Mouse (Mus musculus) testis, adult 2 months (tissue): ENCODE data around the gene Trappc2l. TPM values are rescaled to one million over a fixed set of nuclear protein-coding genes. Genes with fewer than 3 reads are reported as not detected.

Experiments
- H3K27ac ChIP-seq: fragments of 200-500 bp; 2 replicates; pipeline ENCODE4 v1.5.1; 2012; ENCODE audit warnings: low read depth, low read length; ENCODE audit not compliant: control insufficient read depth, insufficient read depth
- H3K27me3 ChIP-seq: fragments of 200-500 bp; 2 replicates; pipeline ENCODE4 v1.6.1; 2012; ENCODE audit warnings: mild to moderate bottlenecking, low read length, moderate library complexity; ENCODE audit not compliant: control insufficient read depth, insufficient read depth
- H3K36me3 ChIP-seq: fragments of 200-500 bp; 2 replicates; pipeline ENCODE4 v1.6.1; 2012; ENCODE audit warnings: mild to moderate bottlenecking, low read length; ENCODE audit not compliant: control insufficient read depth, insufficient read depth
- H3K4me1 ChIP-seq: fragments of 200-500 bp; 2 replicates; pipeline ENCODE4 v1.6.1; 2012; ENCODE audit warnings: low read length; ENCODE audit not compliant: control insufficient read depth, insufficient read depth
- H3K4me3 ChIP-seq: fragments of 200-500 bp; 2 replicates; pipeline ENCODE4 v1.5.1; 2012; ENCODE audit warnings: low read depth, mild to moderate bottlenecking, low read length, moderate library complexity, mixed read lengths; ENCODE audit not compliant: control insufficient read depth
- CTCF ChIP-seq: fragments of 200-500 bp; IDR thresholded peaks from 2 replicates; pipeline ENCODE4 v1.5.1; 2012; ENCODE audit warnings: low read depth, mild to moderate bottlenecking, inconsistent platforms, low read length, moderate library complexity; ENCODE audit not compliant: control insufficient read depth, insufficient read depth, insufficient replicate concordance
- POLR2A ChIP-seq: fragments of 200-500 bp; IDR thresholded peaks from 2 replicates; pipeline ENCODE4 v1.6.1; 2012; ENCODE audit warnings: low read depth, mild to moderate bottlenecking, inconsistent platforms, low read length, moderate library complexity; ENCODE audit not compliant: control insufficient read depth
- polyA plus RNA-seq: library from polyadenylated mRNA; depleted of rRNA; stranded (reverse); fragments of >200 nt; gene quantifications from 2 replicates; pipeline ENCODE4 v1.2.3, GENCODE M21; 2012

The Trappc2l gene
- polyA plus RNA-seq, 1 experiment, result 100 TPM

- H3K27ac ChIP-seq, result no peak overlapping the region
- H3K27me3 ChIP-seq, result no peaks in the 10 kb centered on the region
- H3K36me3 ChIP-seq, result no peaks in the 10 kb centered on the region
- no peak for TF ChIP-seq POLR2A
- TF ChIP-seq CTCF, result no peak
- H3K4me3 ChIP-seq, result no peak overlapping the region
- no peaks in the 10 kb centered on the region; the same call in none of the 2 replicates for H3K4me1 ChIP-seq
Observed at GRCm38 (mm10) chr8:122648192-122648970, 36.9 kb downstream of the Trappc2l start.

GRCm38 (mm10) chr8:122651326-122651921, 40.0 kb downstream of the Trappc2l start:
- TF ChIP-seq POLR2A (no peak), CTCF (no peak)
- Histone ChIP-seq H3K36me3 (no peaks in the 10 kb centered on the region), H3K4me1 (peaks cover 8% of the 10 kb centered on the region), H3K27ac (no peak overlapping the region), H3K4me3 (no peak overlapping the region), H3K27me3 (no peaks in the 10 kb centered on the region)

DNA sequence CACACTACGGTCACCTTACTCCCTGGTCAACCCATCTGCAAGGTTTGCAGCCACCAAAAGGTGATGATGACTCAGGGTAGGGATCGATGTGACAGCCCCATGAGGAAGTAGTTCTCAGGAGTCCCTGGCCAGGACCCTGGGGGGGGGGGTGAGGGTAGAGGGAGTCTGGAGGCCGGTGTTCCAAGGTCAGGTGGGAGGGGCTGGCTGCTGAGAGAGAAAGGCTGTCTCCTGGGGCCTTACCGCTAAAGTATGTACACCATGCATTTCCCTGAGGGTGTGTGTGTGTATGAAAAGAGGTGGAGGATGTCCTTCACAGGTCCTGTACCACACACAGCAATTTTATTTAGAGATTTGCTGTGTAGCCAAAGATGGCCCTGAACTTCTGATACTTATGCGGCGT, 41.2 kb downstream of the Trappc2l start:
- Histone ChIP-seq H3K27ac (no peak overlapping the region), H3K36me3 (no peaks in the 10 kb centered on the region), H3K4me1 (peaks cover 8% of the 10 kb centered on the region)

GRCm38 (mm10) chr8:122654768-122655167, 43.3 kb downstream of the Trappc2l start:
- H3K4me1 ChIP-seq, result peaks cover 8% of the 10 kb centered on the region
- no peak overlapping the region for H3K4me3 ChIP-seq
- no peak overlapping the region for H3K27ac ChIP-seq

More for the DNA sequence above, 41.2 kb downstream of the Trappc2l start:
- Histone ChIP-seq H3K27me3 (no peaks in the 10 kb centered on the region), H3K4me3 (no peak overlapping the region)
- TF ChIP-seq POLR2A, result no peak
- no peak for TF ChIP-seq CTCF

GRCm38 (mm10) chr8:122656056-122656999, 44.9 kb downstream of the Trappc2l start:
- Histone ChIP-seq H3K27ac (0 out of 2 replicates have a peak overlapping the region, but pooled peaks have one; percentile 12), H3K27me3 (no peaks in the 10 kb centered on the region), H3K4me1 (peaks cover 8% of the 10 kb centered on the region), H3K36me3 (no peaks in the 10 kb centered on the region), H3K4me3 (no peak overlapping the region)
- 0 out of 2 replicates have a peak, but pooled peaks have one; percentile 15 for TF ChIP-seq POLR2A
- no peak for TF ChIP-seq CTCF

More at GRCm38 (mm10) chr8:122654768-122655167, 43.3 kb downstream of the Trappc2l start:
- Histone ChIP-seq H3K27me3 (no peaks in the 10 kb centered on the region), H3K36me3 (no peaks in the 10 kb centered on the region)
- no peak for TF ChIP-seq CTCF
- TF ChIP-seq POLR2A, result no peak

GRCm38 (mm10) chr8:122658149-122658806, 46.8 kb downstream of the Trappc2l start:
- H3K27ac ChIP-seq, result no peak overlapping the region

More at GRCm38 (mm10) chr8:122658149-122658806, 46.8 kb downstream of the Trappc2l start:
- no peak overlapping the region for H3K4me3 ChIP-seq
- TF ChIP-seq POLR2A (no peak), CTCF (no peak)
- peaks cover 8% of the 10 kb centered on the region for H3K4me1 ChIP-seq
- H3K27me3 ChIP-seq, result no peaks in the 10 kb centered on the region
- H3K36me3 ChIP-seq, result no peaks in the 10 kb centered on the region
